Mouse (Mus musculus): Measurements from ENCODE around the gene Tcf7l2.

DNA sequence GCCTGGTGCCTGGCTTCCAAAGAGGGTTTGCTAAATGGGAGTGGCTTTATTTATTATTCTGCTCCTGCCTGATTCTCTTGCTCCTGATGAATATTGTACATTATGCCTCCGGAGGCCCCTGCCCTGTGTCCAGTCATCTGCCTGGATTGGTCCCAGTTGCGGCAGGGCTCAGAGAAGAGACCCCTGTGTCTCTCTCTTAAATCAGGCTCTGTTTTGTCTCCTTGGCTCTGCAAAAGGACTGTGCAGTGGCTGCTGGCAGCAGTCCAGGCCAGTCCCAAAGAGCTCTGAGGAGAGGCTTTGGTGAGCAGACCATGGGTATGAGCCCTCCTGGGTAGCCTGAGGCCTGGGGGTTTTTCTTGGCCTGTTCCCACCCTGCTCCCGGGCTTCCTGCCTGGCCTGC lies 211.6 kb downstream of the Tcf7l2 start:
- TF ChIP-seq POLR2A (IDR thresholded peaks at IDR 0.05; ENCODE audit: borderline replicate concordance, low read depth, low read length) (no peak), CTCF (IDR thresholded peaks at IDR 0.05; ENCODE audit: low read depth, low read length) (no peak)
